Mouse (Mus musculus) heart, embryonic 16.5 days (tissue): Measurements from ENCODE around the gene Mgat5. TPM values are rescaled to one million over a fixed set of nuclear protein-coding genes. Genes with fewer than 3 reads are reported as not detected.

ENCODE experiments used
- ATAC-seq: fragments of 200-750 bp; cut with Nextera tagmentation; replicated peaks from 2 replicates; pipeline ENCODE4 v1.8.0; 2017; ENCODE audit warnings: moderate number of reproducible peaks; ENCODE audit not compliant: insufficient read depth, low FRiP score; ENCODE audit errors: extremely low read depth
- H3K27ac ChIP-seq: fragments of 300-500 bp; sonication (generic); 2 replicates; pipeline ENCODE4 v1.5.1; 2014; ENCODE audit warnings: mild to moderate bottlenecking, low read length, control low read depth, moderate library complexity
- H3K27me3 ChIP-seq: fragments of 300-500 bp; sonication (generic); 2 replicates; pipeline ENCODE4 v1.6.1; 2014; ENCODE audit warnings: low read length, mixed read lengths; ENCODE audit not compliant: control insufficient read depth, insufficient read depth
- H3K36me3 ChIP-seq: fragments of 300-500 bp; sonication (generic); 2 replicates; pipeline ENCODE4 v1.6.1; 2014; ENCODE audit not compliant: control insufficient read depth, insufficient read depth
- H3K4me1 ChIP-seq: fragments of 300-500 bp; sonication (generic); 2 replicates; pipeline ENCODE4 v1.6.1; 2014; ENCODE audit warnings: low read length, mixed read lengths; ENCODE audit not compliant: control insufficient read depth, insufficient read depth
- H3K4me2 ChIP-seq: fragments of 300-500 bp; sonication (generic); 2 replicates; pipeline ENCODE4 v1.6.1; 2014; ENCODE audit warnings: low read depth, mild to moderate bottlenecking, control low read depth, low read length
- H3K4me3 ChIP-seq: fragments of 300-500 bp; sonication (generic); 2 replicates; pipeline ENCODE4 v1.5.1; 2014; ENCODE audit warnings: mild to moderate bottlenecking, control low read depth, low read length
- H3K9ac ChIP-seq: fragments of 300-500 bp; sonication (generic); 2 replicates; pipeline ENCODE4 v1.6.1; 2014; ENCODE audit warnings: low read length, control low read depth
- H3K9me3 ChIP-seq: fragments of 300-500 bp; sonication (generic); replicated peaks from 2 replicates; pipeline ENCODE4 v1.6.1; 2016; ENCODE audit warnings: low read length; ENCODE audit not compliant: control insufficient read depth
- WGBS: fragments of 180-500 bp; shearing (Covaris S2); extraction: QIAGEN DNeasy Blood & Tissue Kit; methylation state at CpG from one replicate; pipeline ENCODE4 v1.1.7; 2014; 5-methylcytosine and 5-hydroxymethylcytosine counted together
- polyA plus RNA-seq: library from polyadenylated mRNA; unstranded; fragments of >200 nt; fragmentation: Nextera tagmentation; extraction: Ambion mirVana; gene quantifications from 2 replicates; pipeline ENCODE4 v1.2.1, GENCODE M21; 2015

Mgat5 gene
- polyA plus RNA-seq, 1 experiment from 2014 or later, result 5.1 TPM

DNA sequence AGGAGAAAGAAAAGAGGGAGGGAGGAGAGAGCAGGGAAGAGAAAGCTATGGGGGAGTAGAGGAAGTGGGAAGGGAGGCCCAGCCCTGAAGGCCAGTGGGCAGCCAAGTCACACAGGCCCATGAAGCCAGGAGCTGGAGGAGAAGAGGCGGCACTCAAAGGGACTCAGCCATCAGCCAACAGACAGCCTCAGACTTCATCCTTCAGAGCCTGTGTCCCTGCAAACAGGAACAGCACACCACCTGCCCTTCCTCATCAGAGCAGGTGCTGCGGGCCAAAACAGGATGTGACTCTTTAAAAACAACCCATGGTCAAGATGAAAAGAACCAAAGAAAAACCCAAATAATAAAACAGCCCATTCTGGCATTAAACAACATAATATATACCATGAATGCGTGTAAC, 308.8 kb downstream of the Mgat5 start:
- H3K27me3 ChIP-seq, result no peaks in the 10 kb centered on the region
- 87% methylated on average over 3 of the region's 3 CpGs for WGBS
- no peak overlapping the region for H3K27ac ChIP-seq
- H3K36me3 ChIP-seq, result no peaks in the 10 kb centered on the region
- ATAC-seq, result no peak
- no peaks in the 10 kb centered on the region for H3K9me3 ChIP-seq
- no peak overlapping the region for H3K4me3 ChIP-seq
- no peak overlapping the region for H3K9ac ChIP-seq
- H3K4me2 ChIP-seq, result no peak overlapping the region
- peaks cover 7% of the 10 kb centered on the region for H3K4me1 ChIP-seq

DNA sequence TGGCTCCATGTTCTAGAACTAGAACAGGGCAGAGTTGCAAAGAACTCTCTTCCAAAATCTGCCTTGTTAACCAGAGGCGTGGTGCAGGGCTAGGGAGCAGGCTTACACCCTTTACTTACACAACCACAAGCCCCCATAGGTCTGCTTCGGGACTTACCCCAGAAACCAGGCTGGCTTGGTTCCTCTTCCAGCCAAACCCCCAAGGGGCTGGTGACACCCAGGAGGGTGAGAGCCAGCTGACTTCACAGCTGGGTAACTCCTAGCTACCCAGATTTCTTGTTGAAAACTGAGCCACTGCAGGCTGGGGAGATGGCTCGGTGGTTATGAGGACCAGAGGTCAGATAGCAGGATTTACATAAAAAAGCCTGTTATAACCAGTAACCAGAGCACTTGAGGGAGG, 309.7 kb downstream of the Mgat5 start:
- no peaks in the 10 kb centered on the region for H3K27me3 ChIP-seq
- peaks cover 7% of the 10 kb centered on the region for H3K4me1 ChIP-seq
- no peak for ATAC-seq
- no peak overlapping the region for H3K27ac ChIP-seq
- no peak overlapping the region for H3K4me3 ChIP-seq
- no peak overlapping the region for H3K9ac ChIP-seq
- H3K36me3 ChIP-seq, result no peaks in the 10 kb centered on the region
- no peaks in the 10 kb centered on the region for H3K9me3 ChIP-seq
- no peak overlapping the region for H3K4me2 ChIP-seq
- WGBS, result 61% methylated on average over 3 of the region's 3 CpGs

GRCm38 (mm10) chr1:127514888-127515287, 310.1 kb downstream of the Mgat5 start:
- Histone ChIP-seq H3K9ac (no peak overlapping the region), H3K27me3 (no peaks in the 10 kb centered on the region), H3K4me2 (no peak overlapping the region), H3K27ac (no peak overlapping the region), H3K9me3 (no peaks in the 10 kb centered on the region), H3K36me3 (no peaks in the 10 kb centered on the region), H3K4me3 (no peak overlapping the region), H3K4me1 (peaks cover 7% of the 10 kb centered on the region)
- ATAC-seq, result no peak
- 89% methylated on average over 10 of the region's 10 CpGs for WGBS

DNA sequence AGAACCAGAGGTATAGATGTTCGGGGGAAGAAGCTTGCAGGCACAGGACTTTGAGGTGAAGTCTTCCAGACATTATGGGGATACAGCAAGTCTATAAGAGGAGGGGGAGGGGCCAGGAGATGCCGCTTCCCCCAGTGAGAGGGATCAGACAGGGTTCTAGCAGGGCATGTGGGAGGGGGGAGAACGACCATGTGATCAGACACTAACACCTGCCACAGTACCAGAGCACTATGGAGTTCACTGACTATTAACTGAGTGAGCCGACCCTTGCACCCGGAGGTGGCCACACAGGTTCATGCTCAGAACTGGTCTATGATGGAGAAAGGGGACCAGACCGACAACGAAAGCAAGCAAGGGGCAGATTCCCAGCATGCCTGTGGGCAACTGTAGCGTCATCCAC, 318.5 kb downstream of the Mgat5 start:
- WGBS, result 54% methylated on average over 8 of the region's 8 CpGs

GRCm38 (mm10) chr1:127530849-127531580, 326.2 kb downstream of the Mgat5 start:
- Histone ChIP-seq H3K4me1 (no peaks in the 10 kb centered on the region), H3K9me3 (no peaks in the 10 kb centered on the region), H3K4me3 (no peak overlapping the region), H3K9ac (no peak overlapping the region), H3K27ac (no peak overlapping the region), H3K36me3 (no peaks in the 10 kb centered on the region), H3K27me3 (no peaks in the 10 kb centered on the region), H3K4me2 (no peak overlapping the region)
- ATAC-seq, result no peak
- WGBS, result 48% methylated on average over 14 of the region's 14 CpGs

More for the DNA sequence above, 318.5 kb downstream of the Mgat5 start:
- Histone ChIP-seq H3K9ac (no peak overlapping the region), H3K36me3 (no peaks in the 10 kb centered on the region), H3K4me2 (no peak overlapping the region), H3K27me3 (no peaks in the 10 kb centered on the region), H3K4me1 (peaks cover 7% of the 10 kb centered on the region; the same call in 1 of the 2 replicates), H3K9me3 (no peaks in the 10 kb centered on the region), H3K27ac (no peak overlapping the region), H3K4me3 (no peak overlapping the region)
- no peak for ATAC-seq

DNA sequence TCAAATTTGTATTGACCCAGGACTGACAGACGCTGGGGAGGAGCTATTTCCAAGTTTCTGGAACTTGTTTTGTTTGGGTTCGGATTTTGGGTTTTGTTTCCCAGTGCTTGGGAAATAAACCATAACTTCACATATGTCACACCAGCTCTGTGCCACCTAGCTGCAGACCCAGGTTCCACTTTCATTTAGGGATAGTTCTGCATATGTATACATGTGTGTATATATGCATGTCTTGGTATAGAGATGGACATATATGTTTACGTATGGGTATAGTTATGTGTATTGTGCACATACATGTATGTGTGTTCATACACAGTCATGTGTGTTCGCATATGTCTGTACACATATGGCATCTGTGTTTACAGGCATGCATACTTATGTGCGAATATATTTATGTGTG, 326.9 kb downstream of the Mgat5 start:
- no peaks in the 10 kb centered on the region for H3K36me3 ChIP-seq
- no peaks in the 10 kb centered on the region for H3K27me3 ChIP-seq
- H3K4me2 ChIP-seq, result no peak overlapping the region
- WGBS, result 77% methylated on average over 5 of the region's 5 CpGs
- no peak overlapping the region for H3K9ac ChIP-seq
- H3K4me3 ChIP-seq, result no peak overlapping the region
- H3K27ac ChIP-seq, result no peak overlapping the region
- peaks cover 2% of the 10 kb centered on the region; the same call in 1 of the 2 replicates for H3K4me1 ChIP-seq
- no peak for ATAC-seq
- no peaks in the 10 kb centered on the region for H3K9me3 ChIP-seq

GRCm38 (mm10) chr1:127536448-127536847, 331.6 kb downstream of the Mgat5 start:
- Histone ChIP-seq H3K27ac (no peak overlapping the region), H3K9me3 (no peaks in the 10 kb centered on the region), H3K4me3 (no peak overlapping the region), H3K36me3 (no peaks in the 10 kb centered on the region), H3K27me3 (no peaks in the 10 kb centered on the region), H3K4me1 (peaks cover 4% of the 10 kb centered on the region; the same call in 1 of the 2 replicates), H3K9ac (no peak overlapping the region), H3K4me2 (no peak overlapping the region)
- ATAC-seq, result no peak
- WGBS, result 45% methylated on average over 5 of the region's 5 CpGs

- Histone ChIP-seq H3K27me3 (no peaks in the 10 kb centered on the region), H3K4me3 (no peak overlapping the region), H3K4me1 (peaks cover 4% of the 10 kb centered on the region; the same call in 1 of the 2 replicates), H3K9ac (no peak overlapping the region), H3K4me2 (peak overlapping the region; percentile 42), H3K36me3 (no peaks in the 10 kb centered on the region), H3K9me3 (no peaks in the 10 kb centered on the region), H3K27ac (no peak overlapping the region)
- ATAC-seq, result no peak
- WGBS, result 36% methylated on average over 17 of the region's 17 CpGs
These were observed 332.6 kb downstream of the Mgat5 start for GRCm38 (mm10) chr1:127537204-127538038.
